Mouse (Mus musculus) heart, postnatal 25 days (tissue): ENCODE measurements around the gene Hist1h4c. TPM values are rescaled to one million over a fixed set of nuclear protein-coding genes. Genes with fewer than 3 reads are reported as not detected.

ENCODE experiments used
- DNase-seq: peaks from one replicate; pipeline ENCODE4 v3.0.0; 2022; ENCODE audit warnings: low spot score
- intact Hi-C: fragments of 180-260 bp; cut with DNase I; formaldehyde crosslinking; loops from one replicate; pipeline ENCODE4 v1.15.1; 2025
- total RNA-seq, 2 experiments: library from RNA; stranded (reverse); gene quantifications; 2 replicates each; pipeline ENCODE4 v1.2.3; 2021

Gene Hist1h4c
- total RNA-seq, 2 experiments from 2014 or later: 42.4 to 60.8 TPM

- intact Hi-C loops: loop anchor here (1.0 kb wide), 1 partner anchor 31 kb away; no protein-coding TSS in a partner anchor
- peak; percentile 30 for DNase-seq
Observed at GRCm38 (mm10) chr13:23700786-23701520, 2.7 kb upstream of the Hist1h4c start.

DNA sequence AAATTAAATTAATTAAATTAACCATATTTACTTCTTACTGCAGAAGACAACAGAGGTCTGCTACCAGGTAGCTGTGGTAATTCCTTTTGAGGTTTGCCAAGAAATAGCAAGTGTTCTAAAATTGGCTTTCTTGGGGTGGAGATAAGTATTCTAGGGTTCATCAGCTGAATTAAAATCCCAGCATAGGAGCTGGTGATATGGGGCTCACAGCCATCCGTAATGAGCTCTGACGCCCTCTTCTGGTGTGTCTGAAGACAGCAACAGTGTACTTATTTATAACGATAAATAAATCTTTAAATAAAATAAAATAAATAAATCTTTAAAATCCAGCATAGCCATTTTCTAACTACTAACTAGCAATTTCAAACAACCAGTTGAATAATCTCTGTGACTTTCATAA is 1.5 kb upstream of the Hist1h4c start:
- no peak for DNase-seq
- intact Hi-C loops: loop anchor here (5.0 kb wide), 1 partner anchor 1657 kb away; the partner anchor contains the start of genes Hist1h2ag, Hist1h2bj and Hist1h4i

GRCm38 (mm10) chr13:23698996-23699395 is 742 bp upstream of the Hist1h4c start:
- intact Hi-C loops: loop anchor here (5.0 kb wide), 1 partner anchor 1657 kb away; the partner anchor contains the start of genes Hist1h2ag, Hist1h2bj and Hist1h4i
- no peak for DNase-seq

- intact Hi-C loops: loop anchor here (5.0 kb wide), 1 partner anchor 1655 kb away; the partner anchor contains the start of genes Hist1h2ag, Hist1h2bj and Hist1h4i
- DNase-seq: no peak
Observed at GRCm38 (mm10) chr13:23697491-23698299, 559 bp downstream of the Hist1h4c start.

DNA sequence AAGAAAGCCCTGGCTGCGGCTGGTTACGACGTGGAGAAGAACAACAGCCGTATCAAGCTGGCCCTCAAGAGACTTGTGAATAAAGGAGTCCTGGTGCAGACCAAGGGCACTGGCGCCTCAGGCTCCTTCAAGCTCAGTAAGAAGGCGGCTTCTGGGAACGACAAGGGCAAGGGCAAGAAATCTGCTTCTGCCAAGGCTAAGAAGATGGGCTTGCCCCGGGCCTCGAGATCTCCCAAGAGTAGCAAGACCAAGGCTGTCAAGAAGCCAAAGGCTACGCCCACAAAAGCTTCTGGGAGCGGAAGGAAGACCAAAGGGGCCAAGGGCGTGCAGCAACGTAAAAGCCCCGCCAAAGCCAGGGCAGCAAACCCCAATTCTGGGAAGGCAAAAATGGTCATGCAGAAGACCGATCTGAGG is 2.2 kb downstream of the Hist1h4c start:
- intact Hi-C loops: loop anchor here (1.0 to 5.0 kb wide), 2 partner anchors 10 to 1654 kb away; partner anchors contain the start of genes Hist1h2ag, Hist1h2bj and Hist1h4i
- DNase-seq: no peak

- intact Hi-C loops: loop anchor here (5.0 kb wide), 1 partner anchor 1653 kb away; the partner anchor contains the start of genes Hist1h2ag, Hist1h2bj and Hist1h4i
- no peak for DNase-seq
Observed at GRCm38 (mm10) chr13:23695514-23695913, 2.7 kb downstream of the Hist1h4c start, which contains the start of gene Hist1h1t. Gene Hist1h1t (plus strand): TSS chr13:23695814.

GRCm38 (mm10) chr13:23694956-23695355 is 3.3 kb downstream of the Hist1h4c start:
- DNase-seq: no peak
- intact Hi-C loops: loop anchor here (5.0 kb wide), 1 partner anchor 1653 kb away; the partner anchor contains the start of genes Hist1h2ag, Hist1h2bj and Hist1h4i

DNA sequence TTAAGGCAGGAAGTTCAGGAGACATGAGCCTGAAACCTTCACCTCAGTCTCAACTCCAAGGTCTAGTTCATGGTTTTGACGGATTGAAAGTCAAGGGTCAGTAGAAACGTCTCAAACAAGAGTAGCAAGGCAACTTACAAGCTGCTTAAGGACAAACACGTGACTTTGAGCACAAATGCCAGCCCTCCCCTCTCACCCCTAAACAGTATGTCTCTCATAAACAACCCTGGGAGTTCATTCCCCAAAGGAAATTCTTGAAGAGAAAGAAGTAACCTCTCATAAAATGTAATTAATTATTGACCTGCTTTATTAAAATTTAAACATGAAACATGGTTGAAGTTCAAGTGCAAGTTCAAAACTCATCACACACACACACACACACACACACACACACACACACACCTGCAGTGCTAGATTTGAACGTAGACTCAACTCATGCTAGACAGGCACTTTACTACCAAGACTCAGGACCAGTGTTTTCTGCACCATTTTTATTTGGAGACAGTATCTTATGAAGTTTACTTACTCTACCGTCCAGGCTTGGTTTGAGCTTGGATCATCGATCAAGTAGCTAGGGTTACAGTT is 4.3 kb downstream of the Hist1h4c start:
- intact Hi-C loops: no loop called here
- DNase-seq: no peak

GRCm38 (mm10) chr13:23689459-23689858 is 8.8 kb downstream of the Hist1h4c start:
- no peak for DNase-seq
- intact Hi-C loops: loop anchor here (5.0 to 10.0 kb wide), 5 partner anchors 45 to 1975 kb away; partner anchors contain the start of genes Hist1h1c, Hist1h2ai, Hist1h2ak and Hist1h2bl

GRCm38 (mm10) chr13:23688956-23689355 is 9.3 kb downstream of the Hist1h4c start:
- intact Hi-C loops: loop anchor here (5.0 to 10.0 kb wide), 5 partner anchors 46 to 1974 kb away; partner anchors contain the start of genes Hist1h1c, Hist1h2ai, Hist1h2ak and Hist1h2bl
- DNase-seq: no peak

- no peak for DNase-seq
- intact Hi-C loops: loop anchor here (5.0 to 10.0 kb wide), 5 partner anchors 47 to 1973 kb away; partner anchors contain the start of genes Hist1h1c, Hist1h2ai, Hist1h2ak and Hist1h2bl
Observed at GRCm38 (mm10) chr13:23687907-23688306, 10.3 kb downstream of the Hist1h4c start.

DNA sequence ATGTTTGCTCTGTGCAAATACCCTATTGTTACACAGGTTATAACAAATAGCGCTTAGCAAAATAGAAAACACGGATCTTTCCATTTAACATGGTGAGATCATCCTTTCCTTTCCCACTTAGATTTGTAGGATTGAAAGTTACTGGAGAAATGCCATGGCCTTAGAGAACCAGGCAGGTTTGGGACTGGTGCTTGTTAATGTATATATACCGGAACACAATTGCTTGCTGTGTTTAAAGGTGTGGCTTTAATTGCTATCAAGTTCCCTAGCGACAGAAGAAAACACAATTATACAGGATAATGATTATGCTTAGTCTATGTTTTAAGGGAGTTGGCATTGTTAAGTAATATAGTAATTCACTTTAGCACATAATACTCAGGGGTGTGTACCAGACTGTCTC is 11.1 kb downstream of the Hist1h4c start:
- intact Hi-C loops: loop anchor here (5.0 to 10.0 kb wide), 5 partner anchors 48 to 1972 kb away; partner anchors contain the start of genes Hist1h1c, Hist1h2ai, Hist1h2ak and Hist1h2bl
- no peak for DNase-seq

DNA sequence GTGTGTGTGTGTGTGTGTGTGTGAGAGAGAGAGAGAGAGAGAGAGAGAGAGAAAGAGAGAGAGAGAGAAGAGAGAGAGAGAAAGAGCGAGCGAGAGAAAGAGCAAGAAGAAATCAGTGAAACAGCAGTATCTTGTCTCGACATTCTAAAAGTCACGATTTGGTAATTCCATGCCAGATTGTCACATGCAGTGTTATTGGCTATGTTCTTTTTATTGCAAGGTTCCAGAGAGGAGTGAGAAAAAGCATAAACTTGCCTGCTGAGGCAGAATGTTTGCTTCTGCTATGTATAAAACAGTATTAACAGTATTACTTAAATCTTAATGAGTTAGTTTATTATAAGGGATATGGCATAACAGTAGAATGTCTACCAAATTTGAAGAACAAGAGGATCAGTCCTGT is 12.3 kb downstream of the Hist1h4c start:
- intact Hi-C loops: loop anchor here (1.0 to 10.0 kb wide), 6 partner anchors 10 to 1971 kb away; partner anchors contain the start of genes Hist1h1c, Hist1h2ai, Hist1h2ak and Hist1h2bl
- DNase-seq: no peak

GRCm38 (mm10) chr13:23685121-23685861 is 13.0 kb downstream of the Hist1h4c start:
- intact Hi-C loops: loop anchor here (5.0 to 10.0 kb wide), 5 partner anchors 50 to 1970 kb away; partner anchors contain the start of genes Hist1h1c, Hist1h2ai, Hist1h2ak and Hist1h2bl
- no peak for DNase-seq

DNA sequence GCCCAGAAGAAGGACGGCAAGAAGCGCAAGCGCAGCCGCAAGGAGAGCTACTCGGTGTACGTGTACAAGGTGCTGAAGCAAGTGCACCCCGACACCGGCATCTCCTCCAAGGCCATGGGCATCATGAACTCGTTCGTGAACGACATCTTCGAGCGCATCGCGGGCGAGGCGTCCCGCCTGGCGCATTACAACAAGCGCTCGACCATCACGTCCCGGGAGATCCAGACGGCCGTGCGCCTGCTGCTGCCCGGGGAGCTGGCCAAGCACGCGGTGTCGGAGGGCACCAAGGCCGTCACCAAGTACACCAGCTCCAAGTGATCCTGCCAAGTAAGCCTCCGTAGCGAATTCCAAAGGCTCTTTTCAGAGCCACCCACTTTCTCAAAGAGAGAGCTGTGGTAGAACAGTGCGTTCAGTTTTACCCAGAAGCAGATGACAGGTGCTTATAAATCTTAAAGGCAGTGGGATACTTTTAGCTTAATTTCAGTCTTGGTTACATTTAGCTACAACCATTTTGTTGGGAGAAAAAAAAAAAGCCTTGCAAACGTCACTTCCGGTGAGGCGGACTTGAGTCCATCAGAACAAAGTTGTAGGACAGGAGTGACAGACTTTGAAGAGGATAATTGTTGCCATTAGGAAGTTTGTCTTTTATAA is 13.8 kb downstream of the Hist1h4c start:
- peak; percentile 2 for DNase-seq
- intact Hi-C loops: loop anchor here (5.0 to 10.0 kb wide), 5 partner anchors 50 to 1970 kb away; partner anchors contain the start of genes Hist1h1c, Hist1h2ah, Hist1h2ai and Hist1h2ak

DNA sequence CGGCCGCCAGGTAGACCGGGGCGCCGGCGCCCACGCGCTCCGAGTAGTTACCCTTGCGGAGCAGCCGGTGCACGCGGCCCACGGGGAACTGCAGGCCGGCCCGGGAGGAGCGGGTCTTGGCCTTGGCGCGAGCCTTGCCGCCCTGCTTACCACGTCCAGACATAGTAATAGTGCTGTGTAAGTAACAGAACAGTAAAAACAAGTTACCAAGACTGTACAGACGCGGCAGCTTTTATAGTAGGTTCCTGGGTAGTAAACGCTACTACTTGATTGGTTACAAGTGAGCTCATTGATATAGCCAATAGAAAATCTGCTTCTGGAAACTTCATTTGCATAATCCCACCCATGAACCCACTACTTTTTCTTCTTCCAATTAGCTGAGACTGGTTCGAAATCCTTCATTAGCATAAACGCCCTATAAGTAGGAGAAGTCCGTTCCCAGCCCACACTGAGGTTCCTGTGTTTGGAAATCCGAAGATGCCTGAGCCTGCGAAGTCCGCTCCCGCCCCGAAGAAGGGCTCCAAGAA is 14.4 kb downstream of the Hist1h4c start, which contains the start of the genes Hist1h2ac and Hist1h2bc:
Gene Hist1h2ac, minus strand, starts transcription at position 194 of the 527 bp plus-strand sequence.
Gene Hist1h2bc, plus strand, starts transcription at position 445 of the 527 bp plus-strand sequence.
- DNase-seq: peak; percentile 74
- intact Hi-C loops: loop anchor here (2.0 to 10.0 kb wide), 6 partner anchors 51 to 1969 kb away; partner anchors contain the start of genes Hist1h1c, Hist1h1e, Hist1h2ah and Hist1h2ai
